Mouse (Mus musculus): ENCODE measurements at regions not wholly inside any gene's neighbourhood (a gene's known extent, or its start where the extent isn't known, plus 50 kb on each side); places are given as distances from the start of the nearest gene placed in this dataset.
"Not testable (repeated sequence)": the region's sequence is repeated elsewhere in the genome, so short reads cannot be mapped to it uniquely, and the experiment has no call there.

DNA sequence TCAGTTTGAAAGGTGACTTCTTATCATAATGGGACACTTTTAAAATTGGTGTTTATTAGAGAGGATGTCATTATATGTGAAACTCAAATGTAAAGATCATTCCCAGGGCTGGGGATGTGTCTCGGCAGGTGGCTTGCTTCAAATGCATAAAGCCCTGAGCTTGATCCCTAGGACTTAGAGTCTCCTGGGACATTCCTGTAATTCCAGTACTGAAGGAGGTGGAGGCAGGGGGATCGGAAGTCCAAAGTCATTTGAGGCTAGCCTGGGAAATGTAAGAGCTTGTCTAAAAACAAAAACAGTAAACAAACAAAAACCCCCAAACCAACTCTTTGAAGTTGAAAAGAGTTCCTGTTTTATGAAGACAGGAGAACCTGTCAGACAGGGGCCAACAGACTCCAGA lies 94.6 kb upstream of the Map3k1 start:
- intact Hi-C loops (cut with DNase I), result no loop called here
- DNase-seq (ENCODE audit: extremely low spot score in 1 of 2, low spot score in 2 of 2), result no peak

DNA sequence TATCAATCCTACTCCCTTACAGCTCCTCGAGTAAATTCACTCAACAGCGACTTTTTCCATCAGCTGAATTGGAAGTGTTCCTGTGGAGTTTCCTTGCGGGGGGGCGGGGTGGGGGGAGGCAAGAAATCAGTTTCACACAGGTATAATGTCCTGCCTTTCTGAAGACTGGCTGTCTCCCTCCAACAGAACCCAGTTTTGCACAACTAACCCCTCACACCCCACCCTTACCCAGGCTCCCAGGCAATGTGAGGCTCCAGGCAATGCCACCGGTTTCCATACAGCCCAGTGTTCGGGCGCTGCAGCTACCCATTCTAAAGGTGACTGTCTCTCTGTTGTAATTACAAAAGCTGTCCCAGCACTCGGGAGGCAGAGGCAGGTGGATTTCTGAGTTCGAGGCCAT lies 95.1 kb upstream of the Map3k1 start:
- DNase-seq (ENCODE audit: extremely low spot score in 1 of 2, low spot score in 2 of 2), result no peak

DNA sequence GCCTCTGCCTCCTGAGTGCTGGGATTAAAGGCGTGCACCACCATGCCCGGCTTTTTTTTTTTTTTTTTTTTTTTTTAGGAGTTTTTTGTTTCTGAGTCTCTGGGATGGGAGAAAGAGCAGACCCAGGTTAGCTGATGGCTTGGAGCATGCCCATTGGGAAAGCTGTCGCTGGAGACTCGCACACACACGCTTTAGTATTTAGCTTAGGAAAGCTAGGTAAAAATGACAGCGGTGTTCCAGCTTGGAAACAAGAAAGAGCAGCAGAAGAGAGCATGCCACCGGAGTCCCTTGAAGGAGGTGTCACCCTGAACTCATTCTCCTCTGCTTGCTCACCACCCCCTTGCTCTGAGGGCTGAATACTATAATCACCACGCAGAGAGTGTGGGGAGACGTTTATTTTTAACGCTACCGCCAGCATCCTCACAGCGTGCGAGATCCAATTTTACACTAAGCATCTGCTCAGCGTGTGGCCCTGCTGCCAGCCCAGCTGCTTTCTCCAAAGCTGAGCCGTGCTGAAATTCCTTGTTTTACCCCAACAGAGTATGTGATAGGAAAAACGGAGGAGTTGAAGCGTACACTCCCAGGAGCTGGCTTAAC lies 95.9 kb upstream of the Map3k1 start:
- intact Hi-C loops (cut with DNase I), result loop anchor here (5.0 kb wide), 1 partner anchor 283 kb away; no protein-coding TSS in a partner anchor
- peak; percentile 68 to 87 for DNase-seq (ENCODE audit: extremely low spot score in 1 of 2, low spot score in 2 of 2)

More for the DNA sequence above, 95.1 kb upstream of the Map3k1 start:
- intact Hi-C loops (cut with DNase I), result no loop called here

DNA sequence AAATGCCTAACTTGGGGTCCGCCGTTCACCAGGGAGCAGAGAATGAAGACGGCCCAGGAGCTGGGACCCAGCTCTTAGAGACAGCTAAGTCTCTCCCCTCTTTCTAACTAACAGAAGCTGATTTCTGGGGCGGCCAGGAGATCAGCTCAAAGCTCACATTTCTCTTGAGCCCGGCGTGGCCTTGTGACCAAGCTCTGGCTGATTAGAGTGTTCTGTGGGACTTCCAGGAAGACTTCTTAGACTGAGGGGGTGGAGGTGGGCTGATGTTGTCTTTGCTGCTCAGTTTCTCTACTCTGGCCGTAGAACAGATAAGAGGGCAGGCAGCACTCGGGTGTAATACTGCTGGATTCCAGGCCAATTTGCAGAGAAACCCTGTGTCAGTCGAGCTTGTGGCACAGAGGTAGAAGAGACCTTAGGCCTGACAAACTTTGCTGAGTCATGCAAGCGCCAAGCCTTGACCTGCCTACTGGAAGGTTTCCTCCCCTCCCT lies 96.5 kb upstream of the Map3k1 start:
- intact Hi-C loops (cut with DNase I), result loop anchor here (5.0 kb wide), 1 partner anchor 282 kb away; no protein-coding TSS in a partner anchor
- DNase-seq (ENCODE audit: extremely low spot score in 1 of 2, low spot score in 2 of 2), result no peak

DNA sequence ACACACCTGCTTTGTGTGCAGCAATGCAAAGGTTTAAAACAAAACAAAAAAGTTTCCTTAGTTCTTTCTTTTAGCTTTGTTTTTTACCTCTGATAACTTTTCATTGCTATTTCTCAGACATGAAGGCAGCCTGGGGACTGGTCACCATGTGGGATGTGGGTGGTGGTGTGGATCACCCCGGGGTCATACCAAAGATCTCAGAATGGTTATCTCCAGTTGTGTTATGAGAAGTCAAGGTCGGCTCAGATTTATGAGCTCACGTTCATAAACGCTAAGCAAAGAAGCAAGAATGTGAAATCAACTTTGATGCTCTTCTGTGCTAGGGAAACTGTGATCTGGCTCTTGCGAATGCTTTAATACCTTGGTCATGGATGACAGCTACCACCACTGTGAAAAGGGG lies 102.3 kb upstream of the Map3k1 start:
- DNase-seq (ENCODE audit: extremely low spot score in 1 of 2, low spot score in 2 of 2), result no peak
- intact Hi-C loops (cut with DNase I), result no loop called here

DNA sequence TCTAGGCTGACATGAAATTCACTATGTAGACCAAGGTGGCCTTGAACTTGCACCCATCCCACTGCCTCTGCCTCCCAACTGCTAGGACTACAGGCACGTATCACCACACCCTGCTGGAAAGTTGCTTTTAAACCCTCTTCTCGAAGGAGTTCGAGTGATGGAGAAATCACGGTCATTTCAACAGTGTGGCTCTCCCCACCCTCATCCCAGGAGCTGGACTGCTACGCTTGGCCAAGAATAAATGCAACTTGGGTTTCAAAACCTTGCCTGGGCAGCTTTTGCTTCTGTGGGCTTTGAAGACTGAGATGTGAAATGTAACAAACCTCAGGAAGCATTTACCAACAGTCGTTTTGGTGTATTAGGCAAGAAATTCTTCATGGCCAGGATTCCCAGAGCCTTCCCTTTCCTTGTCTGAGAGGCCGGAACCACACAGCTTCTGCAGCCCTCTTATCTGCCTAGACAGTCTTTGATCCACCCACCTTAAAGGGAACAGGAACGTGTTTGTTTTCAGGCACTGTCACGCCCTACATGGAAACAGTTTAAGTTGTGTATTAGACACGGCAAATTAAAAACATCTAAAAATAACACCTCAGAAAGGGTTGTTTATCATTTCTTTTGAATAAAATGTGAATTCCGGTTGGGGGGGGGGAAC lies 103.0 kb upstream of the Map3k1 start:
- intact Hi-C loops (cut with DNase I), result no loop called here
- DNase-seq (ENCODE audit: extremely low spot score in 1 of 2, low spot score in 2 of 2), result peak in 1 of 2 experiments; percentile 21

DNA sequence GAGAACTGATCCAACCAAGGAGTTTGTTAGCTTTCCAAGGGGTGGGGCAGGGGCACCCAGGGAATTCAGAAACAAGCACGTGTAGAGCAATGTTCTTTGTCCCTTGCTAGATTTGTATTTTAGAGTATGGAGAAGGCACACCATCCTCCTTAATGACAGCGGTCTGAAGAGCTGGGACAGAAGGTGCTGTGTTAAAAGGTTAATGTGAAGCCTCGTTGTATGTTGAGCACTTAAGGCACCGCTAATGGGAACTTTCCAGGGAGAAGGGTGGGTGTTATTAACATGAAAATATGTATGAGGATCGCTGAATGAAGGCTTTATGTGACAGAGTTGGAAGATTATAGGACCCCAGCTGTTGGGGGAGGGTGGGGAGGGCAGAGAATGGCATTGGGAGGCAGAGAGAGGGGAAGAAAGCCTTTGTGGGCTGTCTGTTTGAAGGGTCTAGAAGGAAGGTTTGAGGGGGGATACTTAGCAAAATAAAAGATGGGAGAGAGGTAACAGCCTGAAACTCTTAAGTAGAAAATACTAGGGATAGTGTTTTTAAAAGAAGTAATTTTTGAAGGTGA lies 105.6 kb upstream of the Map3k1 start:
- intact Hi-C loops (cut with DNase I), result no loop called here
- no peak for DNase-seq (ENCODE audit: extremely low spot score in 1 of 2, low spot score in 2 of 2)

DNA sequence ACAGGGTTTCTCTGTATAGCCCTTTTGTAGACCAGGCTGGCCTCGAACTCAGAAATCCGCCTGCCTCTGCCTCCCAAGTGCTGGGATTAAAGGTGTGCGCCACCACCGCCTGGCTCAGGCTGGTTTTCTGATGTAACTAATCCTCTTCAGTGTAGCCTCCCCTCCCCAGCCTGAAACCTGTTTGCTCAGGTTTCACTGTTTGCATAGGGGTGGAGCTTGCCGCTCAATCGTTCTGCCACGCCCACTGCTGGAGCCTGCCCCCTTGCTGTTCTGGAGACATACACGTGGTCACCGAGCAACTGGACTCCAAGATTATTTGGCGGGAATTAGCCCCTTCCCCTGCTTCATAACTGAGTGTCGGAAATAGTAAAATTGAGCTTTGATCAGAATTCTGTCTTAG lies 110.6 kb upstream of the Map3k1 start:
- intact Hi-C loops (cut with DNase I); DNase-seq (ENCODE audit: extremely low spot score in 1 of 2, low spot score in 2 of 2): not testable (repeated sequence)

DNA sequence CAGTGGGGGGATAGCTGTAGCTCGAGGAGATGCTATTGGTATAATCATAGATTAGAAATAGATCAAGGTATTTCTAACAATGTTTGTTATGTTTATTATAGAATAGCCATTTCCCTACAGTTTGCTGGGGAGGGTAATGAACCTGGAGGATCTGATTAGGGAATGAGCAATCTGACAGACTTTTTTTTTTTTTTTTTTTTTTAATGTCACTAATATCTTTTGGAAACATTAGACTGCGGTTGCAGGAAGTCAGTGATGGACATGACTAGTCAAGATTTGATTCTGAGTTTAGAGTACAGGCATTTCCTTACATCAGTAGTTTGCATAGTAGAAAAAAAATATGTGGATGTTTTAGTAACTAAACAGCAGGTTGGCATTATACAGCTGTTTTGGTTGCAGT lies 111.7 kb upstream of the Map3k1 start:
- intact Hi-C loops (cut with DNase I), result no loop called here
- DNase-seq (ENCODE audit: extremely low spot score in 1 of 2, low spot score in 2 of 2), result no peak

DNA sequence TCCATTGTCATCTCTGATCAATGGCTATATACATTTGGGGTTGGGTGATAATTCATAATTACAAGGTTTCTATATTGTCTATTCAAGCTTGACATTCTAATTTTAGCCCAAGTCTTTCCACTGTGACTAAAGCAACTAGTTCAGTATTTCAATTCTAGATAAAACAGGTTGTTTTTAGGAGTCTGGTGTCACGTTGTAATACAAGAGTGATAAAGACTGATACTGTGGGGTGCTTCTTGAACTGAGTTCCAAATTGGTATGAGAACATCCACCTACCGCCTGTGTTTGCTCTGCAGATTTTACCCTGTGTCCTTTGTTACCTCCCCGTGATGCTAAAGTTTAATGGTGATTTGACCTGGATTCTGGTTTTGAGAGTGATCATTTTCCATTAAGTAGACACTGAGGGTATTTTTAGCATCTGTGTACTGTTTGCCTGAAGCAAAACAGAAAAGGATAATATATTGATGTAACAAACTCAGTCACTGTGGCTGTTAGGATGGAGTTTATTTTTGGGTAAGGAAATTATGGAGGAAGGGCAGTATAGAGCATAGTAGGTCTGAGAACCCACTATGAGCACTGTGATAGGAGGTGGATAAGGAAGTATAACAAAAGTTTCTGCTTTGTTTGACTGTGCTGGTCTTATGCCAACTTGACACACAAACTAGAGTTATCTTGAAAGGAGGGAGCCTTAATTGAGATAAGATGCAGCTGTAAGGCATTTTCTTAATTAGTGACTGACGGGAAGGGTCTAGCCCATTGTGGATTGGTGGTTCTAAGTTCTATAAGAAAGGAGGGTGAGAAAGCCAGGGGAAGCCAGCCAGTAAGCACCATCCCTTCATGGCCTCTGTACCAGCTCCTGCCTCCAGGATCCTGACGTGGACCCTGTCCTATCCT lies 112.6 kb upstream of the Map3k1 start:
- intact Hi-C loops (cut with DNase I), result no loop called here

DNA sequence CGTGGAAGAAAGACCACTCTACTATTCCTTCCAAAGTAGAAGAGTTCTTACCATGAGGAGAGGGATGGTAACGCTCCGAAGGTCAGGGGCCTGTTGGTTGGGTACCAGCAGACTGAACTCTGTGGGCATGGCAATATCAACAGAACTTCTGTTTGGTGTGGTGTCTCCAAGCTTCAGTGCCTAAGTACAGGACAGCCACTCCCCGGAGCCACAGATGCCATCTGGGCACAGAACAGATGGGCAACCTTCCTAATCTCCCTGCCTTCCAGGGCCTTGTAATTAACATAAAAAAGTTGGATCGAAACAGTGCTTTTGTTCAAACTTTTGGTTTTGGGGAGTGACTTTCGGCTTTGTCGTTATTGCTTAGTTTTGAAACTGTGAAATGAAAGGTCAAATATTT lies 116.6 kb upstream of the Map3k1 start:
- intact Hi-C loops (cut with DNase I), result no loop called here
- no peak for DNase-seq (ENCODE audit: extremely low spot score in 1 of 2, low spot score in 2 of 2)

More for the DNA sequence above, 112.6 kb upstream of the Map3k1 start:
- DNase-seq (ENCODE audit: extremely low spot score in 1 of 2, low spot score in 2 of 2), result no peak

DNA sequence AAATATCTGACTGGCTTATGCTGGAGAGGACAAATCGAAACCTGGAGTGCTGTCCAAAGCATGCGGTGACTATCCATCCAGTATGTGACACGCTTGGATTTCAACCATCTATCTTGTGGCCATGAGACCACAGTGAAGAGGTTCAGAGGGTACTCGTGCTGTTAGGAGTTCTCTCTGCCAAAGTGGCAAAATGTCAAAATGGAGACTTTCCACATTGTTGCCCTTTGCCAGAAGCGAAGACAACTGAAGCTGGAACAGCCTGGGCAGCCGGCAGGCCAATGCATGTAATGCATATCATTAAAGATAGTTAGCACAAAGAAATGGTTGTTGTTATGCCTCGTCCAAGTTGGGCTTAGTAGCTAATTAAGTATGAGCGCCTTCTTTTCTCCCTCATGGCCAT lies 118.0 kb upstream of the Map3k1 start:
- intact Hi-C loops (cut with DNase I), result no loop called here
- DNase-seq (ENCODE audit: extremely low spot score in 1 of 2, low spot score in 2 of 2), result no peak

DNA sequence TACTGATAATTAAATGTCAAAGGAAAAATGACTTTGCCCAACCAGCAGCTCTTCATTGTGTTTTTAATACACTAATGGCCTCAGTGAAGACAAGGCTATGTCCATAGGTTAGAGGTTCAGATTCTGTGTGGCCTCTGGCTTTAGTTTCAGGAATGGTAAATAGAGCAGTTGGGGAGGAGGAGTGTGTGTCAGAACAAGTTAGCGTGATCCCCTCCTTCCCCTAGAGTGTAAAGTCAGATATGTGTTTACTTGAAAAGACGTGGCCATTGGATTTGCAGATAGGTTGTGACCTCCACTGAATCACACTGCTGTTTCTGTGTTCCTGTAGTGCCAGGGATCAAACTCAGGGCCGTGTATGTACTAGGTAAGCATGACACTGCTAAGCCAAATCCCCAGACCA lies 118.7 kb upstream of the Map3k1 start:
- no peak for DNase-seq (ENCODE audit: extremely low spot score in 1 of 2, low spot score in 2 of 2)
- intact Hi-C loops (cut with DNase I), result no loop called here

DNA sequence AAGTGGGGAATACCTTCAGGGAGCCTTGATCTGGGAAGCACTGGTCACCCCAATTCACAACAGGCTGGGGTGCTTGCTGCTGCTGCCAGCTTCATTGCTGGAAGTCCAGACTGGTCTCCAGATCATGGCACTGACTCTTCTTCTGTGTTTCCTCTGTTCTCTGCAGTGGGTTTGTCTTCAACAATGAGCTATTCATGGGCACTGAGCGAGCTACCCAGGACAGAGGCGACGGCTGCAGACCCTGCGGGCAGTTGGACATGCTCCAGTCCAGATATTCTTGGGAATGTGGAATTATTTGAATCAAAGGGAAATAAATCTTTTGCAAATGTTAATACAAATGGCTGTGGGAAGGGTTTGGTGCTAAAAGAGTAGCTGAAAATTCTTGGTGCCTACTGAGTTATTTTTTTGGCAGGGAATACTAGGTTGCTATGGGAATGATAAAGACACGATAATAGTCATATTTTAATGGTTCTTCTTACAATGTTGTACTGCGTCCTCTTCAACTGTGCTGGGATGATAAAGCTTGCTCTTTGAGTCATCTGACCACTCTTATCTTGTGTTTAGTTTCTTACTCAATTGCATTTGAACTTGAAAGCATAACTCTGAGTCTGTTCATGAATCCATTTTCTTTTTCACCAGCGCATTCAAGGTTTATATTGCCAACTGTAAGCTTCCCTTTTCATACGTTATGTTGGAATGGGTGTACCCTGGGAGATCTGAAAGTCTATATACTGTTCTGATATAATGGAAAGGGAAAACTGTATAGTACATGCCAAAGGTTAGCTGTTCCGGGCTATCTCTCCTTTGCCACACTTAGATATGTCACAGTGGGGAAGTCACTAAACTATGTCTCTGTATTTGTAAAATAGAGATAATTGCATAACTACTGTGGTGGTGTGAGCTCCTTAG lies 120.1 kb upstream of the Map3k1 start:
- no peak for DNase-seq (ENCODE audit: extremely low spot score in 1 of 2, low spot score in 2 of 2)
- intact Hi-C loops (cut with DNase I), result no loop called here

DNA sequence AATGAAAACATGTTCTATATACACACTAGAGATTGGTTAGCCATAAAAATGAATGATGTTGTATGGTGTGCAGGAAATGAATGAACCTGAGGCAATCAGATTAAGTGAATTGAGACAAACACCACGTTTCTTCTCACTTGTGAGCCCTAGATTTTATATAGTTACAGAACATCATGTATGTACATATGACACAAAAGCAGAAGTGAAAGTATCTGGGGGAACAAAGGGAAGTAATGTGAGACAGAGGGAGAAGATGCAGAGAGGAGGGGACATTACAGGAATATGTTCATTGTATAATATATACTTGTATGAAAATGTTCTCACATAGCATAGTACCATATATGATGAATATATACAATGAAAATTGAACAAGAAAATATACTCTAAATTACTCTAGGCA lies 121.1 kb upstream of the Map3k1 start:
- DNase-seq (ENCODE audit: extremely low spot score in 1 of 2, low spot score in 2 of 2), result no peak
- intact Hi-C loops (cut with DNase I), result no loop called here

DNA sequence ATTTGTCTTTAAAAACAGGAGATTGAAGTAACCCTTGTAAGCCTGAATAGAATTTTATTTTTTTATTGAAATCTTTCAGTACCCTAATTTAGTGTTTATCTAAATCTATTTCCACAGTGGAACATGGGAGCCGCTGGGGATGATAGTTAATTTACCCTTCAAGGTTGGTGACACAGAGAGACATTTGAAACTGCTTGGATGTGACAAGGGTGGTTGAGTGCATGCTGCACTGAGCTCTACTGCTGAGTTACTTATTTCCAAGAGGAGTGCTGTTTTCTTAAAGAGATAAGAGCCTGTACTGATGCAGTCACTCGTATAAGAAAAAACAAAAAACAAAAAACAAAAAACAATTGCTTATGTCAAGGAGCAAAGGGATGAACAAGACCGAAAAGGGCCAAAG lies 123.7 kb upstream of the Map3k1 start:
- intact Hi-C loops (cut with DNase I), result no loop called here
- DNase-seq (ENCODE audit: extremely low spot score in 1 of 2, low spot score in 2 of 2), result no peak

DNA sequence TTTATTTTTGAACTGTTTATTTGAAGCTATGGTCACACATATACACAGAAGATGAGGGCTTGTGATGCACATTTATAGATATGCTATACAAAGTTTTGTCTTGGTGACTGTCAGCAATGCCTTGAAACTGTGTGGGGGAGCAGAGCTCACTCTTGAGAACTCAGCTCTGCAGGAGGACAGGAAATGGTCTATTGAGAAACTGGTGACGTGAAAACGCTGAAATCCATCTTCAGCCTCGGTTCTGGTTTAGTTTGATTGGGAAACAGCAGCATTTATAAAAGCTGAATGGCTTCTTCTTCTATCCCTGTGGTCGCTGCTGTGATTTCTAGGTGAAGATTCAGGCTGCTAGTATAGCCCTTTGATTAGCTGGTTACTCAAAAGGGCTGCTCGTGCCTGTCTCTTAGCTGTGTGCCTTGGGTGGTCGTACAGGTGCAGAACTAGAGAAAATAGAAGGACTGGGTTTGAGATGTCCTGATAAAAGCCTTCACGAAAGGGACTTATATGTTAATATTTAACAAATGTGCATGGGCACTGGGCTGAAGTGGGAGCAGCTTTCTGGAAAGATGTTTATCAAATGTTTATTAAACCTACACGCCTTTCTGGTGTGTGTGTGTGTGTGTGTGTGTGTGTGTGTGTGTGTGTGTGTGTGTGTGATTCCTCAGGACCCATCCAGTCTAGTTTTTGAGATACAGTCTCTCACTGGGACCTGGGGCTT lies 124.9 kb upstream of the Map3k1 start:
- intact Hi-C loops (cut with DNase I), result no loop called here

DNA sequence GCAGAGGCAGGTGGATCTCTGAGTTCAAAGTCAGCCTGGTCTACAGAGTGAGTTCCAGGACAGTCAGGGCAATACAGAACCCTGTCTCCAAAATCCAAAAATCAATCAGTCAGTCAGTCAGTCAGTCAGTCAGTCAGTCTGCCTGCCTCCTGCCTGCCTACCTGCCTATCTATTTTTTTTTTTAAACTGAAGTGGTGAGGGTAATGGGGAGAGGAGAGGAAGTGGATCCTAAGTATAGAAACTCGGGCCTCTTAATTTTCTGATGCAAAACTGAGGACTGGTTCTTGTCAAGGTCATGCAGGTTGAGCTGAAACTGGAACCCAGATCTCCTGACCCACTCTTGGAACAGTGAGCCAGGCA lies 126.9 kb upstream of the Map3k1 start:
- intact Hi-C loops (cut with DNase I), result no loop called here
- no peak for DNase-seq (ENCODE audit: extremely low spot score in 1 of 2, low spot score in 2 of 2)

More for the DNA sequence above, 124.9 kb upstream of the Map3k1 start:
- no peak for DNase-seq (ENCODE audit: extremely low spot score in 1 of 2, low spot score in 2 of 2)

Data from left cerebral cortex, postnatal 10 days (tissue).